Mouse (Mus musculus) adipocyte (in vitro differentiated cells): ENCODE data around the gene Eif4e3.

Experiments
- DNase-seq: peaks from one replicate; pipeline ENCODE4 v3.0.0-alpha.2; 2016; ENCODE audit warnings: low spot score

Gene Eif4e3

DNA sequence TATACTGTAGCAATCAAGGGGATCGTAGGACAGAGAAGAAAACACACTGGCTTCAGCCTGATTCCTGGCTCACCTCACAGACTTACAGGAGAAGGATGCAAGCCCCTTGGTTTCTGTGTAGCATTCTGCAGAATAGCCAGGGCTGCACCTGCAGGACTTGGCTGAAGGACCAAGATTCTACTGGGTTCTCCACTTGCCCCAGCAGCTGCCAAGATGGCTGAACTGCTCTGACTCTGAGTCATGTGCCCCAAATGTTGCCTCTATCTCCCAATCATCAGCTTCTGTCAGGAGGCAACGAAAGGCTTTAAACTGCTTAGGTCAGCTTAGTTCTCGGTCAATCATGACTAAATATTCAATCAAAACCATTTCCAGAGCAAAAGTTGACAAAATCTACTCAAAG lies 42.0 kb downstream of the Eif4e3 start:
- no peak for DNase-seq

DNA sequence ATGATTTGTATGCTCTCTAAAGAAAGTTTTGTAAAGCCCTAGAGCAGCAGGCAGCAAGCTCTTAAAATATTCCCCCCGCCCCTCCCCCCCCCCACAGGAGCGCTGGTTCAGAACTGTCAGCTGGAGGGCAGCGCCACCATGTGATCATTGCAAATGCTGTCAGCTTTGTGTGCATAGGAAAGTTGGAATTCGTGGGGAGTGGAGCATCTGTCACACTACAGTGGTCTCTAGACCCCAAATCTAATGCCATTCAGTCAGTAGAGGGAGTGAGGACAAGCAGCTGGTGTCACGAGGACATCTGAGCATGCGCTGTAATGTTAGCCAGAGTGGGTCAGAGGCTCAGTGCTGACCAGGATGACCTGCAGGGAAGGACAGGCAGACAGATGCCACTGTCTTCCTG lies 42.9 kb downstream of the Eif4e3 start:
- DNase-seq, result no peak

DNA sequence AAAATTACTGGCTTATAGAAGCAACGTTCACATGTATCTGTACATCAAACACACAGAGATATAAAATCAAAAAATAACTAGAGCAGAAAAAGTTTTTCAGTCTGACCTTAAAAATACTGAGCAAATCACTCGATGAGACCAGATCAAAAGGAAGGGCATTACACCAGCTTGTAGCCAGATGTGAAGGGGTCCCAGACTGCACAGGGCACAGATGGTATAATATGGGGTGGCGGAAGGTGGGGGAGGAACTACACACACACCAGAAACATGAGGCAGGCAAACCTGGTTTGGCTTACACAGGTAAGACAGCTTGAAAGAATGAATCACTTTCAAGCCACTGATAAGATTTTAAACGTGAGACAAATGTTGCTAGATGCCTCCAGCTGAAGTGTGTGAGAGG lies 45.4 kb downstream of the Eif4e3 start:
- DNase-seq, result no peak

DNA sequence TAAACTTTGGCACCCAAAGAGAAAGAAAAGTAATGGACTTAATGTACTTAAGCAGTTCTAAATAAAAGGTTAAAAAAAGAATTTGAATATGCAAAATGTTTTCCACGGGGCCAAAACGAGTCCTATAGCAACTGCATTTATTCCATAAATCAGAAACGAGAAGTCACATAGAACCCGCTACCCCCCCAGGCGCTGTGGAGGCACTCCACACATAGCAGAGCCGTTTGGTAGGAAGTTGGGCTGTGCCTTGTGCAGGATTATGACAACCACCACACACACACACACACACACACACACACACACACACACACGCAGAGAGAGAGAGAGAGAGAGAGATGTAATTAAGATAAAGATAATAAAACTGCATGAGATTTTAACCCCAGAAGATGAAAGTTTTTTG lies 46.1 kb downstream of the Eif4e3 start:
- no peak for DNase-seq

DNA sequence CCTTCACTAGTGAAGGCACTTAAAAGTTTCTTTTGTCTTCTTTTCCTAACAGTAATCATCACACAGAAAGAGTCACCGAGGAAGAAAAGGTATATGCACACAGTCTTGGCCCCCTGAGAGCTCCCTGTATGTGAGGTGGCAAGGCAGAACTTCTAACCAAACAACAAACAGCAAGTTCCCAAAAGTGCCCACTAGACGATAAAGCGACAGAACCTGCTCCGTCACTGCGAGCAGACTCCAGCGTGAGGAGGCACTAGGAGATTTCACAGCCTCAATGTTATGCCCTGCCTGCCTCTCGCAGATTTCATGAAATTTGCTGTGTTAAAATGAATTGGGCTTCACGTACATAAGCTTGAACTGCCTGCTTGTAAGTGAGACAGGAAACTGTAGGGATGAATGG lies 46.6 kb downstream of the Eif4e3 start:
- DNase-seq, result no peak

DNA sequence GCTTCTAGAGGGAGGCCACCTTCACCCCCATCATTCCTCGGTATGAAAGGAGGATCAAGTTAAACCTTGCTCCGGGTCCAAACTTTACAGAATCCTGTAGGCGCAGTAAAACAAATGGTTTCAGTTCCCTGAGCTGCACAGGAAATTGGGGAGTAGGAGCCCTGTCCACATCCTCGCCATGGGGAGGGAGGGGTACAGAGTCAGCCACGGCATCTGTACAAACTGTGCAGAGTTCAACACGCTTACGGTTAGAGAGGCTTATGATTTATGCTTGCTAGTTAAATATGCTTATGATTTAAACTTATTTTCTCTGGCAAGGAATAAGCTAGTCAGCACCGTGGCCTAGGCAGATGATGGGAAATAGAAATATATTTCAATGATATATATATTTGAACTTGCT lies 47.1 kb downstream of the Eif4e3 start:
- DNase-seq, result no peak

DNA sequence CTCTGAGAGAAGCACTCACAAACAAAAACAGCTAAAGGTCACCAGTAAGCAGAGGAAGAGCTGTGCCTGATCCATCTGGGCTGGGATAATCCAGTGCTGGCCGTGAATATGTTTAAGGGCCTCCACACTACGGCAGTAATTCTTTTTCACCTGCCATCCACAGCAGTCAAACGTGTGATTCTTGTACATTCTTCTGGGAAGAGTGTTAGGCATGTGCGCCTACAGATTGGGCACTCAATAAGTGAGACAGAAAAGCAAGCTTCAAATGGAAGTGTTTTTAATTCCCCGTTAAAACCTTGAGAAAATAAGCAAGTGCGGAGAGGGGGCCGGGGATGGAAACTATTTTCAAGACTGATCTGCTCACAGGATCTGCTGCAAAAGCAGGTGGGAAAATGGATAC lies 48.7 kb downstream of the Eif4e3 start:
- DNase-seq, result no peak

DNA sequence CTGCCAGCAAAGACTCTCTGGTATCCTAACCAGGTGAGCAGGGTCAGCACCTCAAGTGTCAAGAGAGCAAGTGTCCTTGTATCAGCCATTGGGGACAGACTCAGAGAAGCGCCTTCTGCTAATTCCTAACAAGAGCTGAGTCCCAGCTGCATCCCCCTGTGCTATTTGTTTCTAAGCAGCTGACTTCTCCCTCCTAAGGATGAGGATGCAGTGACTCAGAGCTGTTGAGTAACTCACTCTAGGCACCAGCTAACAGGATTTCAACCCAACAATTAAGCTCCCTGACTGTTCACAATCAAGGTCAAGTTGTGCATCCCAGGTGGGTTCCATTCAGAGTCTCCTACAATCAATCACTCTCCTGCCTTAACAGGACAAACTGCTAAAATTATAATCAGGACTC lies 49.2 kb downstream of the Eif4e3 start:
- DNase-seq, result no peak

DNA sequence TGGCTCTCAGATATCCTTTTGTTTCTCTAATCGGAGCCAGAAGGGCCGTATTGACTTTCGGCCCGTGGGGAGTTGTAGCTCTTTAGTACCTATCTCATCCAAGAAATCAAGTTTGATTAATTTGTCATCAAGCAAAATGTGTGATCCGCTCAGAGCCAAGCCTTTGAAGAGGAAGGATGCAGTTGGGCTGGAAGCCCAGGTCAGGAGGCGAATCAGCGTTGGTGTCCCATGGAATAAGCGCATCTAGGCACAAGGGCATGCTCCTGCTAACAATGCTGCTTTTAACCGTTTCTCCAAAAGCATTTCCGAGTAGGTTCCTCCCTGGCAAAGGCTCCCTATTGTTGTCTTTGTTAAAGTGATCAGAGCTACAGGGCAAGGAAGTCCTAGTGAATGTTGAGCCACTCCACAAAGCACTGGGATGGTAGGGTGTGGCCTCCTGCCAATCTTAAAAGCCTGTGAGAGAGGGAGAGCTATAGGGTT lies 51.3 kb downstream of the Eif4e3 start:
- no peak for DNase-seq

DNA sequence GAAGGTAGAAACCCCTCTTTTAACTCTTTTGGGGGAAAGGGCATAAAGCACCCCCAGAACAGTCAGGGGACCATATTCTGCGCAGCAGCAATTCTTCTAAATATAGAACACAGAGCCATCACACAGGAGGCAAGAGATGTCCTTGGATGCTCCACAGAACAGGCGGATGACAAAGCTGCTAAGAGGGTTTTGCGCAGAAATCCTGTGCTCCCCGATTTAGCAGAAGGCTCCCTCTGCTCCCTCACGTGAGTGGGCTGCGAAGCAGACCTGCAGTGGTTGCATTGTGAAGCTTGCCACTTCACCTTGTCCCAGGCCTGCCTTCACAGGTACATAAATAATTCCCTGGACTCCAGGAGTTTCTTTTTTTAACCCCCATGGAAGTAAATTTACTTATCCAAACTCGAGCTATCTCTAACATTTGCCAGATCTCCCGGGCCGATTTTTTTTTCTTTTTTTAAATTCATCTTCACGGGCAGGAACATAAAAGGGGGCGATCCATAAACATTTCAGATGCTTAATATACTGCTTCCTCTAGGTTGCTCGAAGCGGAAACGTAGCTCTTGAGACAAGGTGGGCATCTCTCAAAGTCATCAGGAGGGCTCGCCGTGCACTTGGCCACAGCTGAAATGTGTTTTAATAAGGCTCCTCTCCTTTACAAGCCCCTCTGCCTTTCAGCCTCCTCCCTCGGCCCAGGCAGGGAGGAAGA lies 51.9 kb downstream of the Eif4e3 start:
- no peak for DNase-seq

DNA sequence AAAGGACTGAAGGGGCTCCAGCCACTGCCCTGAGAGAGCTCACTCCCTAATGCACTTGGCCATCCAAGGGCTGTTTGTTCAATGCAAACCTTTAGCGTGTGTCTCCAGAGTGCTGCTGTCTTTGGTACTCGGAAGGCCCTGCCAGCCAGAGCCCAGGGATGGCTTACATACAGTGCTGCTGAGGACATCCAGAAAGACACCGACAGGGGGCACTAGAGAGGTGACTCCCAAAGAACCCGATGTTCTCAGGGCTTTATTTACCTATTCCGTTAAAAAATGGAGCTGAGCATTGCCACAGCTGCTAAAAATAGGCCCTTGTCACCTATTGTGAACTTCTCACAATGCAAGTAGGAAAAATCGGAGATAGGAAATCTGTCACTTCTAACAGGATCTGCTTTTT lies 54.7 kb downstream of the Eif4e3 start:
- DNase-seq, result no peak

DNA sequence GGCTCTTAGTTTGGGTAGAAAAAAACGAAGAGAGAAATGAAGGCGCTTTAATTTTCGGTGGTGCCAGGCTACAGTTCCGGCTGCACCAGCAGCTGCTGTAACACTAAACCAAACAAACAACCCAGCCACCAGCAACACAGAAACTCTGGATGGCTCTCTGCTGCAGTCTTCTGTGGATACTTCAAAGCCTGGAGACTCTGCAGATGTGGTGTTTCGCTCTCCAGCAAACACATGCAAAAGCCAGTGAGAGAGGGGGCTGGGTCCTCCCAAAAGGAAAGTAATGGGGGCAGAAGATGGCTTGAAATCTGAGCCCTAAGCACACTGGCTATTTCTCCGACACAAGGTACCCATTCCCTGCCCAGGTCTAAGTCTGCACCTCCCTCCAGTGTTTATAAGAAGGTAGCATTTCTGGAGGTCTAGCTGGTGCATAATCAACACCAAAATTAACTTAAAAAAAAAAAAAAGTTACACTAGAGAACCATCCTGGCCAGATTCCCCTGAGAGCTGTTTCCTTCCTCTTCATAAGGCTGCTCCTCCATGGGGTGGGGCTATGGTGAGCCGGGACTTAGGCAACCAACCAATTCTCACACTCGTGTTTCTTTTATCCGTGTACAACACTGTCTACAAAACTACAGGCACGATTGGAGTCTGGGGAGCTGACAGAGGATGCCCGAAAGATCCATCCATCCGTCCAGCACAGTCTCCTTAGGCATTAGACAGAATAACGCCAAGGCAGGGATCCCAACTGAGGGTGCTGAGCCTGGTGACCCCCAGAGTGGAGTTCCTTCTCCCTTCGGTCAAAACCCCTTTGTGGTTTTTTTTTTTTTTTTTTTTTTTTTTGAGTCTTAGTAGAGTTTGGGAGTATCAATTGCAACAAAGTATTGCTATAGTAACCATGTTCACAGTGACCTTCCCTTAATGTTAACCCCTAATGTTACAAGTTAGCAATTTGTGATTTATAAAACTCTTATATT lies 55.8 kb downstream of the Eif4e3 start:
- DNase-seq, result no peak

DNA sequence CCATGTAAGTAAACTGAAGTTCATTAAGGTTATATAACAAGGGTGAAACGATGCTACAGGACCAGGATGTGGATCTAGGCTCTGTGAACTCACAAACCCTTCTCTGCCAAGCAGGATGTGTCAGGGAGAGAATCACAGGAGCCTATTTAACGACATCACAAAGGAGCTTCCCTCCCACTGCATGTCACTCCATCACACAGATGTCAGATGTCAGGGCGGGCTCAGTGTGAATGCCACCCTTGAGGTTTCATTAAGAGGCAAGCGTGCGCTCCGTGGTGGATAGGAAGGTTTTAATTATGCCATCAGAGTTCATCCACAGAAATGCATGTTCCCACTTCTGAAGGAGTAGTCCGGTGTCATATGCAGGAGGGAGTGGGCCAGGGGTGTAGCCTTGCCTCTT lies 60.5 kb downstream of the Eif4e3 start:
- DNase-seq, result no peak

DNA sequence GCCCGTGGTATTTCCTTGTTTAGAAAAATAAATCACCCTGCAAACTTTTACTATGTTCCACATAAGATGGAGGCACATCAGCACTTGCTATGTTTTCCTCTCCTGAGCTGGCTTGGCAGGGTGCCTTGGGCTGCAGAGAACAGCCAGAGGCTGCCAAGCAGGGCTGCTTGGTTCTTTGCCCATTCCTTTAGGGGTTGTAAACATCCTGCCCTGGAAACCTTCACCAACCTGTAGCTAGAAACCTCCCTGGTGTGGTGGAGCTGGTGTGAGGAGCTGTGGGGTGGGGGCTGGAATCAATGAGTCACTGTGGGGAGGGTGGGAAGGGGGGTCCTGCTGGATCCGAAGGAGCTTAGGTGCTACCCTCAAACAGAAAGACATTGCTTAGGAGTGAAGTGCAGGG lies 61.8 kb downstream of the Eif4e3 start:
- peak; percentile 84 for DNase-seq

DNA sequence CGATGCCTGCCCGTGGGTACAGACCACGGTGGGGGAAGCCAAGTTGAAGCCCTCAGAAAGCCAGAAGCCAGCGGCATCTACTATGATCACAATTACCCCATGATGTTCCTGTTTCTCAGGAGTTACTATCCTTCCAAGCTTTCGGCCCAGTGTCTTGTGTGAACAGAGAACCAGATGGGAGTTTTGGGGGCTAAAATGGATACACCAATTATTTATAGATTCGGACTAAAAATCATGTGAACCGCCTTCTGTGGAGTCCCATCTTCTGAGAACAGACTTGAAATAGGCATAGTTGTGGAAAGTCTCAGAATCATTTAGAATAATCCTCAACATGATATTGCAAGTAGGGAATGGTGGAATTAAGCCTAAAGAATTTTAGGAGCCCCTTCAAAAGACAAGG lies 64.1 kb downstream of the Eif4e3 start:
- no peak for DNase-seq

DNA sequence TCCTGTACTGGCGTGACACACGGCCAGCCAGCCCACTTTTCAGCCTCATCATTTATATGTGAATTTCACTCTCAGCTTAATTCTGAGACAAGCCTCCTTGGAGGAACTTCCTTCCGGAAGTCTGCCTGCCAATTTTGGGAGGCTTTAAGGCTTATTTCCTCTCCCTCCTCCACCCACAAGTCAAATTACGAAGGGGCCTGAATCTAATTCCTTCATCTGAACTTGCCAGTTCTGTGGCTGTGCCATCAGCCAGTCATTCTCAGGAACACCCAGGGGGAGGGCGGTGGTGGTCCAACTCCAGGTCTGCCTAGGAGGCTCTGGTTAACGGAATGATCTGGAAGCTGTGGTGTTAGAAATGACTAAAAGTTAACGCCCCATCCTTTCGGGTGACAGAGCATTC lies 65.7 kb downstream of the Eif4e3 start:
- no peak for DNase-seq

DNA sequence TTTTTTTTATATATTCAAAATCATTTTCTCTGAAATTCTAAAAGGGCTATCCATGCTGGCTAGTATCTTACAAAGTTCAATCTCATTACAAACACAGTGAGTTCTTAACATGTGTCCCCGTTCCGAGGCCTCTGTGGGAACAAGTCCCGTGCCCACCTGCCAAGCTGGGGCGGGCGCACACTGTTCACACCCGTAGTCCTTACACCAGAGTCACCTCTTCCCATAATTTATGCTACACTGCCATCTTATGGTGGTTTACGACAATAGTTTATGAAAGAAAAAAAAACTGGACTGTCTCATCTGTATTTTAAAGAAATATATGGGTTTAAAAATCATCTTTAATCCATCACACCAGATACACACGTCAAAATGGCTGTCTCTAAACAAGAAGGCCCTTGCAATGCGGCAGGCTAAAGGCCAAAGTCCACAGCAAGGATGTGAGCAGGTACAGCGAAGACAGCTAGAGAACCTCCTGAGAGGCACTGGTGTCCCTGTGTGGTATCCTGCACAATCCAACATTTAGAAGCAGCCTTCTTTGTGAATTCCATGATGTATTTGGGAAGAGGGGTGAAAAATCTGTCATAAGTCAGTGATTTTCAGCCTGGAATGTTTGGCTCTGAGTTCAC lies 66.3 kb downstream of the Eif4e3 start:
- peak; percentile 82 for DNase-seq

DNA sequence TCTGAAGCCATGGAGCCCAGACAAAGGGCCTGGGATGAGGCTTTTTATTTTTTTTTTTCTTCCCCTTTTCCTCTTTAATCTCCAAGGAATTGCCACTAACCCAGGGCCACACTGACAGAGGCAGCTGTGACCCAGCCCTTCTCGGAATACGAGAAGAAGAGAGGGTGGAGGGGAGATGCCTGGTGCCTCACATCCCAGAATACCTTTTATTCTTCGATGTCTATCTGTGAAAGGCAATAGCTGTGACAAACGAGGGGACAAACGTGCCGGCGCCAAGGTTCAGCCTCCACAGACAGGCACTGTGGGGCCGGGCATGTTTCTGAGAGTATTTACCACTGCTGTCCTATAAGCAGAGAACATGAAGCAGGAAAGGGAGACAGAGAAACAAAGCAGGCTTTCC lies 66.9 kb downstream of the Eif4e3 start:
- no peak for DNase-seq

DNA sequence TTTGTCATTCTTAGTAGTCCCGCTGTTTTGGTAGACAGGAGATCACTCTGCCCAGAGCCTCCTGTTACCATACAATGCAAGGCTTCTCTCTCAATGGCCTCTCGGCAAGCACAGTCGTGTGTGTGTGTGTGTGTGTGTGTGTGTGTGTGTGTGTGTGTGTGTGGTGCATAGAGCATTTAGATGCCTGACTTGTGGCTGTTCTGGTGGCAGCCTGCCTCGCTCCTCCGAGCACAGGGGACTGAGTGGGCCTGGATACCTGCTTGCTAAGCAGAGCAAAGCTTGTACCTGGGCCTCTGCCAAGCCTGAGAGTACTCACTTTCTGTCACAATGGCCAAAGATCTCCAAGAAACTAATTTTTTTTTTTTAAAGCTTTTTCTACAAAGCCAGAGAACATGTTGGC lies 67.3 kb downstream of the Eif4e3 start:
- DNase-seq, result no peak

DNA sequence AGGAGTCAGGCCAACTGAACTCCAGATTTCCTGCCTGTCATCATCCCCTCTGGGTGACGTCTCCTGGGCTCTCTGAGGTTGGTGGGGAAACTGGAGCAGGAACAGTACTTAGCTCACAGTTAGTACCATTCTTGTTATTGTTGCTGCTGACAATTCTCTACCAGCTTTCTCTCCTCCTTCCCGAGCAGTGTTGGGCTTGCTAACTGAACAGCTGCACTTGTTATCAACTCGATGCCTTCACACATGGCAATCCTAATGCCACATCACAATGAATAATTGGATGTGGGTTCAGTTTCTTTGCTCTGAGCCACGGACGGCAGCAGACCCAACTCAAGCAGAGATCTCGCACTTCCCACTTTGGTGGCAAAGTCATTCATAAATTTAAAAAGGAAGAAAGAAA lies 89.5 kb downstream of the Eif4e3 start:
- DNase-seq, result no peak

DNA sequence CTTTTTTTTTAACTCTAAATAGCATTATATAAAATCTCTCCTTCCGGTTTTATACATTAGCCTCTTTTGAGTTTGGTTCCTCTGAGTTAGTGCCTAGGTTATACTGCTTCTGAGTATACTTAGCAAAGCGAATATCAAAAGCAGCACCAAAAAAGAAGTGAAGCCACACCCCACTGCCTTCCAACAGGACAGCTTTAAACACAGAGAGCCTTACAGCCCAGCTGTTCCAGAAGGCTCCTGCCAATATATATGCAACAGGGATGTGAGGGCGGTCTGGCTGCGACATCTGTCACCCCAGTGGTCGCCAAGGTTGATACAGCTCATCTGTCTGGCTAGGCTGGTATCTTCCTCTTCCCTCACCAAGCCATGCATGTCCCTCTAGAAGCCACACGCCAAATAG lies 90.9 kb downstream of the Eif4e3 start:
- no peak for DNase-seq
